Mouse (Mus musculus): ENCODE results near the gene Abhd17c.

The Abhd17c gene

DNA sequence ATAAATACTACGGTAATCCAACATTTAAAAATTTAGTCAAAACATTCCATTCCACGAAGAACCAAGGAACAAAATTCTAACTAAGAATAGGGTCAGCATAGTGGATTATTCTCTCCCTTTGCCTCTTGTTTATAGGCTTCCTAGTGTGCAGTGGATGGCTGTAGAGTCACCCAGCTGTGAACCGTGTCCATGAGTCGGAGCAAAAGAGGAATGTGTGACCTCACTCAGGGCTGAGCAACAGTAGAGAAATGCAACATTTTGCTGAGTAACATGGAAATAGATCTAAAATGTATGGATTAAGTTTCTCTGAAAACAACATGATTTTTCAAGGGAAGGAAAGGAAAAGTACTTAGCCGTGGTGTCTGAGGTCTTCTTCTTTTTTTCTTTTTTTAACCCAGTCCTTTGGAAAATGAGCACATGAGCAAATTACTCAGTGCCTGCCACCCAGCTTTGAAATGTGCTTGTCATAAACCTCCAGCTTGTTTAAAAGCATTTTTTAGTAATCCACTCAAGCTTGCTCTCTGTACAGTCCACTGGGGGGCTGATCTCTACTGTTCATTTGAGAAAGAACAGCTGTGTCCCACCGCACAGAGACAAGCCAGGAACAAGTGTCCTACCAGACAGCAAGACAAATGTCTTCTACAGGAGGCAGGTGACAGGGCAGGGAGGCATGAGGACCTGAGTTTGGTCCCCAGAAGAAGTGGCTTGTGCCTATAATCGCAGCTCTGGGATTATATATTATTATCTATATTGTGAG, 74.3 kb downstream of the Abhd17c start:
- DNase-seq (ENCODE audit: low read depth in 2 of 2, low spot score in 2 of 2): no peak

GRCm38 (mm10) chr7:84074266-84074665, 77.4 kb downstream of the Abhd17c start:
- DNase-seq (ENCODE audit: low read depth in 2 of 2, low spot score in 2 of 2): no peak

DNA sequence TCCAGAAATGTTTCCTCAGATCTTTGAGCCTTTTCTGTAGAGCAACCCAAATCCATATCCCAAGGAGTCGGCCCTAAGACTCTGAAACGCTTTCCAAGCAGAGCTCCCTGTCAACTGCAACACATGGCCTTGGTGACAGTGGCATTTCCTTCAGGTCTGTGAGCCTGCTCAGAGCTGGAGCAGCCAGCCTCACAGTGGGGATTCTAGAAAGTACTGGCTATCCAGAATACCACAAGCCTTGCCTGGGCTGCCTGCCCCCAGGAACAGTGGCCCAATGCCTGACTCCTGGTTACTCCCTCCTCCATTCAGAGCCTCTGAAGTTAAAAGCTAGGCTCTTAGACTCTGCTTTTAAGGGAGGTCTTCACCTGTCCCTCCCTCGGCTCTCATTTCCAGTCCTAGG, 77.8 kb downstream of the Abhd17c start:
- no peak for DNase-seq (ENCODE audit: low read depth in 2 of 2, low spot score in 2 of 2)

DNA sequence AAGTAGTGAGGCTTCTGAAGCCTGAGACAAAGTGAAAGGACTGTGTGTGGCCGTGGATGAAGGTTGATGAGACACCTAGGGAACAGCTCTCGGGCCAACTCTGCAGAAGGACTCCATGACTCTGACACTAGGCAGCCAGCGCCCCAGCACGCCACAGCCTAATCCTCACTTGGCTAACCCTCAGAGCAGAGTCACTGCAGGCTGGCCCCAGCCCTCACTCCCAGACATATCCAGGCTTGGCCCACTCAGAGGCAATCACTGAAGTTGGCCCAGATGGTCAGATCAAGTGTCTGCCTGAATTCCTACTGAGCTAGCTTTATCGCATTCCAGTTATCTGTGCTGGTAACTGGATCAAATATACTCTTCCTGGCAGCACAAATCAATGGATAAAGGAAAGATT, 82.8 kb downstream of the Abhd17c start:
- DNase-seq (ENCODE audit: low read depth in 2 of 2, low spot score in 2 of 2): no peak

- no peak for DNase-seq (ENCODE audit: low read depth in 2 of 2, low spot score in 2 of 2)
Measured at GRCm38 (mm10) chr7:84059799-84060198, 91.9 kb downstream of the Abhd17c start.

All from CD8-positive naive resting alpha-beta T cell, adult 2 months (primary cell).